Mouse (Mus musculus): Measurements from ENCODE around the gene Nadk2.

Gene Nadk2

DNA sequence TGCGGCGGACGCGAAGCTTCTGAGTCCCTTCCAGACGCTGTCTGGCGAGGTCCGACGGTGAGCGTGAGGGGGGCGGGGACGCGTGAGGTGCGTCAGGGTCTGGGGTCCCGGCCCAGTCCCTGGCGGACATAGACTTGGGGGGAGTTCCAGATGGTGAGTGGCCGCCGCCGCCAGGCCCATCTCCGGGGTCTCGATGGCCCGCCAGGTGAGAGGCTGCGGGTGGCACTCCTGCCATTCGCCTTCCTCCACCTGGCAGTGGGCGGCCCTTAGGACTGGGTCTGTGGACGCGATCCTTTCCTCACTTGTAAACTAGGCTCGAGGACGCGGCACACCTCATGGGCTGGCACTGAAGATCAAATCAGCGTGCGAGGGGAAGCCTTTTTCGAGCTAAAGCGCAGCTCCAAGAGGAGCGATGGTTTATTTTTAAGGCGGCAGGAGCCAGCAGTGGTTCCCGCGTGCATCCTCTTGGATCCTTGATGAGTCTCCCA is 69.7 kb downstream of the Nadk2 start:
- ChIA-PET POLR2A (interaction anchor here (0.6 to 3.3 kb wide), 59 partner anchors 8 to 1574 kb away, joined by 3 to 28 read pairs (median 4); partner anchors contain the start of genes Dnajc21 (in 1 of the 4), Nadk2 (in 1 of the 4) and Rai14 (in 1 of the 4)), CTCF (interaction anchor here in 3 of 4 experiments (1.0 to 1.7 kb wide), 3 partner anchors 20 to 21 kb away, joined by 3 to 6 read pairs (median 4); no protein-coding TSS in a partner anchor)

DNA sequence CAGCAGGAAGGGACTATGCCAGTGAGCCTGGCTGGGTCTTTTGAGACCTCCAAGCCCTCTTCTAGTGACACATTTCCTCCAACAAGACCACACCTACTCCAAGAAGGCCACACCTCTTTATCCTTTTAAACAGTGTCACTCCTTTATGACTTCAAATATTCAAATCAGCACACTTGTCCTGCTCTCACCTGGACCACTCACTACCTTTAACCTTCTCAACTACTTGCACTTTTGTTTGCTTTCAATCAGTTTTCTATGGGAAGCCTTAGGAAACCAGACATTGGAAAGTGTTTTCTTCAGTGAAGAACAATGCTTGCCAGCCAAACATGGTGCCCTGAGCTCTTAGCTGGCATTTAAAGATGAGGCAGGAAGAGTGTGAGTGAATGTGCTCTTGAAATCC is 84.3 kb downstream of the Nadk2 start, which contains the start of gene Skp2:
Gene Skp2, minus strand, starts transcription at position 101 of the 400 bp plus-strand sequence.
- CTCF ChIA-PET, result no interaction called here

More for the DNA sequence above, 84.3 kb downstream of the Nadk2 start, which contains the start of gene Skp2:
- POLR2A ChIA-PET, result interaction anchor here in 1 of 4 experiments (0.9 to 1.2 kb wide), 2 partner anchors 15 to 22 kb away, joined by 3 read pairs; no protein-coding TSS in a partner anchor

All from embryonic stem cell, embryonic (primary cell).